Mouse (Mus musculus) adrenal gland, postnatal 36 days (tissue): ENCODE measurements at regions not wholly inside any gene's neighbourhood (a gene's known extent, or its start where the extent isn't known, plus 50 kb on each side); places are given as distances from the start of the nearest gene placed in this dataset.

ENCODE experiments used
- DNase-seq, 2 experiments: peaks; one replicate each; pipeline ENCODE4 v3.0.0; 2021; ENCODE audit warnings: mixed read lengths in 1 of 2

DNA sequence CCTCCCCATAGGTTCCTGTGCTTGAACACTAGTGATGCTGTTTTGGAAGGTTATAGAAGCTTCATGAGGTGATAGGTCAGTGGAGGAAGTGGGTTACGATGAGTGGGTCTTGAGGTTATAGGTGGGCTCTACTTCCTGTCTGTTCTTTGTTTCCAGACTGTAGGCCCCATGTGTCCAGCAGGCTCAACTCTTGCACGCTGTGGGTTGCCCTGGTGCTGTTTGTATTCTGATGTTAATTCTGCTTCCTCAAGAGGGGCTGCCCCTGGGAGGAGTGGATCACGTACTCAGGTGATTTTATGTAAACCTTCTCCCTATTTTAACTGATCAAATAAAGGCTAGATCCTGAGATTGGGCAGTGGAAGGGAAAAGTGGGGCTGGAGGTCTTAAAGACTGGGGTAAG is 60.4 kb upstream of the Rap1gds1 start:
- no peak for DNase-seq

DNA sequence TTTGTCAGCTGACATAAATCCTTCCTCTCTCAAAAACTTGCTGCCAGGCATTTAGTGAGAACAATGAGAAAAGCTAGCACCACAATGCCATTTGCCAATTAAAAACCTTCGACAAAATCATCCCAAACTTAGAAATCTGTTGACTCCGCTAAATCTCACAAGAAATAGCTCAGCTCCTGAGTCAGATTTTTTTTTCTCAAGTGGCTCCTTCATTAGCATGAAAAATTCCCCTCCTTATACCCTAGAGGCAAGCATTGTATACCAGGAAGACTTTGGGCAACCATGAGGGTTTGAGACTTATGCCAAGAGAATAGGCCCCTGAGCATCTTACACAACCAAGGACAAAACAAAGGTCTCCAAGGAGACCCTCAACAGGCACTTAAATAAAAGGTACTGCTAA is 61.0 kb upstream of the Rap1gds1 start:
- DNase-seq, result no peak

- DNase-seq, result peak; percentile 8 to 15
Observed at GRCm38 (mm10) chr3:139152654-139153053, 52.8 kb upstream of the Stpg2 start.

GRCm38 (mm10) chr3:139154294-139154693 is 51.2 kb upstream of the Stpg2 start:
- peak in 1 of 2 experiments; percentile 1 for DNase-seq
